Mouse (Mus musculus) ES-Bruce4 (cell line): ENCODE data around the gene 1700024P04Rik.

Experiments used
- CTCF ChIP-seq: IDR thresholded peaks from one replicate; pipeline ENCODE4 v1.8.1; 2011; ENCODE audit warnings: low read depth, low read length
- EP300 ChIP-seq: IDR thresholded peaks from 2 replicates; pipeline ENCODE4 v1.6.1; 2011; ENCODE audit warnings: low read depth, low read length; ENCODE audit not compliant: insufficient read depth
- POLR2A ChIP-seq: IDR thresholded peaks from one replicate; pipeline ENCODE4 v1.8.1; 2011; ENCODE audit warnings: low read length; ENCODE audit not compliant: insufficient read depth

DNA sequence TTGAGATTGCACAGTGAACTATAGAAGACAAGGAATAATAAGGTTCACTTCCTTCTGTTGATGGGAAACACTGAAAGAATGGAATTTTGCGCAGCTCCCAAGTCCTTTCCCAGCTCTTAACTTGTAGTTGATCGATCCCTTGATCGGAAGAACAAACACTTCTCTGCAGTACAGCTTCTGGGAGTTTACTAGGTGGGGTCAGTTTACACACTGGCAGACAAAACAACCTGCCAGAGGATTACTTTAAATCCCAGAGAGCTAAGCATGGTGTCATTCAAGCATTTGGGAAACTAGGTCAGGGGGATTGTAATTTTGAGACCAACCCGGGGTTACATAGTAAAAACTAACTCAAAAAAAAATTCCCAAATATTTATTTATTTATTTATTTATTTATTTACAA, 36.2 kb downstream of the 1700024P04Rik start:
- TF ChIP-seq CTCF (no peak), POLR2A (no peak), EP300 (no peak)
